Mouse (Mus musculus) kidney, embryonic 16.5 days (tissue): Measurements from ENCODE around the gene Magoh. TPM values are rescaled to one million over a fixed set of nuclear protein-coding genes. Genes with fewer than 3 reads are reported as not detected.

Experiments
- ATAC-seq: fragments of 200-750 bp; cut with Nextera tagmentation; 2 replicates; pipeline ENCODE4 v1.8.0; 2017; ENCODE audit warnings: moderate TSS enrichment; ENCODE audit not compliant: low FRiP score, low TSS enrichment
- H3K27ac ChIP-seq: fragments of 300-500 bp; sonication (generic); 2 replicates; pipeline ENCODE4 v1.5.1; 2014; ENCODE audit warnings: low read length
- H3K27me3 ChIP-seq: fragments of 300-500 bp; sonication (generic); 2 replicates; pipeline ENCODE4 v1.6.1; 2014; ENCODE audit warnings: low read length, control low read depth, mixed read lengths; ENCODE audit not compliant: insufficient read depth
- H3K36me3 ChIP-seq: fragments of 300-500 bp; sonication (generic); 2 replicates; pipeline ENCODE4 v1.6.1; 2014; ENCODE audit warnings: low read length, control low read depth, mixed read lengths; ENCODE audit not compliant: insufficient read depth
- H3K4me1 ChIP-seq: fragments of 300-500 bp; sonication (generic); 2 replicates; pipeline ENCODE4 v1.6.1; 2014; ENCODE audit warnings: low read length, control low read depth, mixed read lengths; ENCODE audit not compliant: insufficient read depth
- H3K4me2 ChIP-seq: fragments of 300-500 bp; sonication (generic); replicated peaks from 2 replicates; pipeline ENCODE4 v1.6.1; 2014; ENCODE audit warnings: low read depth, low read length
- H3K4me3 ChIP-seq: fragments of 300-500 bp; sonication (generic); 2 replicates; pipeline ENCODE4 v1.5.1; 2014; ENCODE audit warnings: mild to moderate bottlenecking, low read length
- H3K9ac ChIP-seq: fragments of 300-500 bp; sonication (generic); replicated peaks from 2 replicates; pipeline ENCODE4 v1.6.1; 2014; ENCODE audit warnings: low read length
- H3K9me3 ChIP-seq: fragments of 300-500 bp; sonication (generic); 2 replicates; pipeline ENCODE4 v1.6.1; 2016; ENCODE audit warnings: low read length, control low read depth
- WGBS: fragments of 180-500 bp; shearing (Covaris S2); extraction: QIAGEN DNeasy Blood & Tissue Kit; methylation state at CpG from one replicate; pipeline ENCODE4 v1.1.7; 2014; 5-methylcytosine and 5-hydroxymethylcytosine counted together
- polyA plus RNA-seq: library from polyadenylated mRNA; unstranded; fragments of >200 nt; fragmentation: Nextera tagmentation; extraction: Ambion mirVana; gene quantifications from 2 replicates; pipeline ENCODE4 v1.2.1, GENCODE M21; 2015

The Magoh gene
- polyA plus RNA-seq, 1 experiment from 2014 or later = 158 TPM

- Histone ChIP-seq H3K4me1 (peaks cover 15% of the 10 kb centered on the region), H3K27ac (no peak overlapping the region), H3K4me3 (no peak overlapping the region), H3K27me3 (no peaks in the 10 kb centered on the region), H3K4me2 (no peak overlapping the region), H3K36me3 (peaks cover 46% of the 10 kb centered on the region), H3K9me3 (no peaks in the 10 kb centered on the region), H3K9ac (no peak overlapping the region)
- WGBS = 86% methylated on average over 1 of the region's 1 CpGs
- no peak for ATAC-seq
Measured at GRCm38 (mm10) chr4:107881631-107882030, 2.1 kb downstream of the Magoh start.

- Histone ChIP-seq H3K4me3 (no peak overlapping the region), H3K27ac (no peak overlapping the region), H3K9ac (no peak overlapping the region), H3K4me2 (no peak overlapping the region), H3K9me3 (no peaks in the 10 kb centered on the region), H3K36me3 (peaks cover 48% of the 10 kb centered on the region), H3K27me3 (no peaks in the 10 kb centered on the region), H3K4me1 (peaks cover 13% of the 10 kb centered on the region)
- no peak for ATAC-seq
- WGBS = 83% methylated on average over 7 of the region's 7 CpGs
Measured at GRCm38 (mm10) chr4:107886371-107886770, 6.8 kb downstream of the Magoh start.

GRCm38 (mm10) chr4:107889385-107889730 is 9.8 kb downstream of the Magoh start:
- peak overlapping the region; percentile 78 for H3K27ac ChIP-seq
- no peaks in the 10 kb centered on the region for H3K9me3 ChIP-seq
- WGBS = 0% methylated on average over 12 of the region's 12 CpGs
- peaks cover 13% of the 10 kb centered on the region for H3K4me1 ChIP-seq
- H3K36me3 ChIP-seq = peaks cover 42% of the 10 kb centered on the region
- H3K4me3 ChIP-seq = peak overlapping the region; percentile 57
- ATAC-seq = peak; percentile 20
- peak overlapping the region; percentile 66 for H3K9ac ChIP-seq
- no peaks in the 10 kb centered on the region for H3K27me3 ChIP-seq
- peak overlapping the region; percentile 90 for H3K4me2 ChIP-seq

- peak within 1 kb of the TSS; percentile 90 for H3K4me2 ChIP-seq
- H3K4me3 ChIP-seq = peak within 1 kb of the TSS; percentile 57
- H3K4me1 ChIP-seq = peaks cover 13% of the 10 kb centered on the region
- H3K36me3 ChIP-seq = peaks cover 42% of the 10 kb centered on the region
- no peaks in the 10 kb centered on the region for H3K27me3 ChIP-seq
- peak within 1 kb of the TSS; percentile 88 for H3K27ac ChIP-seq
- peak within 1 kb of the TSS; percentile 66 for H3K9ac ChIP-seq
- peak; percentile 94 for ATAC-seq
- H3K9me3 ChIP-seq = no peaks in the 10 kb centered on the region
- WGBS = under 1% methylated on average over 48 of the region's 48 CpGs
Measured at GRCm38 (mm10) chr4:107889731-107890432, 10.3 kb downstream of the Magoh start, which contains the start of gene 0610037L13Rik. TSS of gene 0610037L13Rik (plus strand) at chr4:107889813.

DNA sequence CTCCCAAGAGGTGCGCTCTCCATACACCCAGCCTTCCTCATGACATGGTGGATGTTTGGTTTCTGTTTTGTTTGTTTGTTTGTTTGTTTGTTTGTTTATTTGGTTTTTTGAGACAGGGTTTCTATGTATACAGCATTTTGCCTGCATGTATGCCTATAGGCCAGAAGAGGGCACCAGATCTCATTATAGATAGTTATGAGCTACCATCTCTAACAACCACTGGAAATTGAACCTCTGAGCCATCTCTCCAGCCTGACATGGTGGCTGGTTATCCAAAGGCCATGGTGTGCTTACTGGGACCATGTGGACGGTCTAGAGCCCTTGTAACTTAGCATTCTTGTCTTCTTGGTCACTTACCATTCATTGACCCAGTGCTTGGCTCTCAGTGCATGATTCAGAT is 13.1 kb downstream of the Magoh start:
- H3K36me3 ChIP-seq = peaks cover 35% of the 10 kb centered on the region
- no peak overlapping the region for H3K27ac ChIP-seq
- ATAC-seq = no peak
- H3K27me3 ChIP-seq = no peaks in the 10 kb centered on the region
- peaks cover 13% of the 10 kb centered on the region for H3K4me1 ChIP-seq
- no peak overlapping the region for H3K4me2 ChIP-seq
- 81% methylated on average over 2 of the region's 2 CpGs for WGBS
- no peak overlapping the region for H3K9ac ChIP-seq
- no peaks in the 10 kb centered on the region for H3K9me3 ChIP-seq
- H3K4me3 ChIP-seq = no peak overlapping the region

DNA sequence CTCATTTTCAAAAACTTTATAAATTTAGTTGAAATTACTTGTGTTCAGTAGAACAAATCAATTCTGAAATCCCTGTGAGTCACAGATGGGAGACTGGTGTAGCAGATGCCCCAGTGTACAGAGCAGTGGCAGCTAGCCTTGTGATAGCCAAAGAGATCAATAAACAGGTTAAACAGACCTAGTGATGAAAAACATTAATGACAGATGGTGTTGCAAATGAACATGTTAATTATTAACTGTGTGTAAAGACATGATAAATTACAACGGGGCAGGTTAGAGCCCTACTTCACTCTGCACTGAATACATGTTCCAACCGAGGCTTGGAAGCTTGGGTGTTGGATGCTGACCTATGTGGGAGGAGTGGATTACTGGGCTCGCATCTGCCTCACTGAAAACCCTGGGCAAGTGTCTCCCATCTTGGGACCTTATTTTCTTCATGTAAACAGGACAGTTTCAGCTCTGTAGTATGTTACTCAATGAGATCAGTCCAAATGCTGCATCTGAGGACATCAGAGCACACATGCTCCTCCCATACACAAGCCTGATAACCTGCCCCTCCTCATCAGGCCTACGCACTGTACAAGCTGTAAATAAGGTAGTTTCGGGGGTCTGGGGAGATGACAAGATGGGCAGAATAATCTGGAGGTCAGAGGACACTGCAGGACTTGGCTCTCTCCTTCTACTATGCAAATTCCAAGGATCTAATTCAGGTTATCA is 19.8 kb downstream of the Magoh start:
- 78% methylated on average over 5 of the region's 5 CpGs for WGBS
- no peak overlapping the region for H3K27ac ChIP-seq
- H3K36me3 ChIP-seq = peaks cover 47% of the 10 kb centered on the region

DNA sequence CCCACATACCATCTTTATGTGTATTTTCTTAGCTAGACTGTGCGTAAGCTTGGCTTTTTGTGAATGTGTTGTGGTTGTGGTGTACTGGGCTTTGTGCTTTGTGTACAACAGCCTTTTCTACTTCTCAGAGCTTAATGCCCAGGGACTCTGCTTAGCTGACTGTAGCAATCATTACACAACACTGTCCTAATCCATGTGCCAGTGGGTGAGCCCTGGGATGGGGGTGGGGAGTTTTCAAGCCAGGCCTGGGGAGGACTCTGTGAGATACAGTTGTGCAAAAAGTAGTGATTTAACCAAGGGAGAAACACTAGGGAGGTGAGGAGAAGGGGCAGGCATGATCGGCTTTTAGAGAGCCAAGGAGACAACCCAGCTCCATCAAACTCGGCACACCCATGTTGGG is 20.7 kb downstream of the Magoh start:
- peaks cover 50% of the 10 kb centered on the region for H3K36me3 ChIP-seq
- 88% methylated on average over 3 of the region's 3 CpGs for WGBS

More for the DNA sequence above, 19.8 kb downstream of the Magoh start:
- H3K27me3 ChIP-seq = no peaks in the 10 kb centered on the region
- H3K9ac ChIP-seq = no peak overlapping the region
- no peak overlapping the region for H3K4me3 ChIP-seq
- no peaks in the 10 kb centered on the region for H3K9me3 ChIP-seq
- no peak for ATAC-seq
- no peak overlapping the region for H3K4me2 ChIP-seq
- H3K4me1 ChIP-seq = no peaks in the 10 kb centered on the region

DNA sequence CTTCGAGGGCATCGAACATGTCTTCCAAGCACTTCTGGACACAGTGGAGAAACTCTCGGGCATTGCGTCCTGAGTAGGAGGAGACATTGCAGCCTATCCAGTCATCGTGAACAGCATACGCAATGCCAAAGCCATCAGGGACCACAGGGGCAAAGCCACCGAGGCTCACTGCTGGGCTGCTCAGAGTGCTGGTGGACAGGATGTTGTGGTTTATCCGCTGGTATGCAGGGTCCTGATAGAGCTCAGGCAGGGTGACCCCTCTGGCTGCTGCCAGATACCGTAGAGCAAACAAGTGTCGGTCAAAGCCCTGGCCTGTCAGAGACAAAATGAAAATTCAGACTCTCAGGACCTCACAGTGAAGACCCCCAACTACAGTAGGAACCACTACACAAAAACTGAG is 24.7 kb downstream of the Magoh start:
- Histone ChIP-seq H3K4me1 (no peaks in the 10 kb centered on the region), H3K9me3 (no peaks in the 10 kb centered on the region), H3K4me2 (no peak overlapping the region), H3K27me3 (no peaks in the 10 kb centered on the region), H3K4me3 (no peak overlapping the region), H3K9ac (no peak overlapping the region), H3K36me3 (peaks cover 49% of the 10 kb centered on the region), H3K27ac (no peak overlapping the region)
- WGBS = 90% methylated on average over 10 of the region's 10 CpGs
- no peak for ATAC-seq

More for the DNA sequence above, 20.7 kb downstream of the Magoh start:
- no peaks in the 10 kb centered on the region for H3K9me3 ChIP-seq
- no peaks in the 10 kb centered on the region for H3K27me3 ChIP-seq
- H3K4me1 ChIP-seq = no peaks in the 10 kb centered on the region
- no peak overlapping the region for H3K27ac ChIP-seq
- no peak overlapping the region for H3K4me3 ChIP-seq
- H3K9ac ChIP-seq = no peak overlapping the region
- ATAC-seq = no peak
- H3K4me2 ChIP-seq = no peak overlapping the region

DNA sequence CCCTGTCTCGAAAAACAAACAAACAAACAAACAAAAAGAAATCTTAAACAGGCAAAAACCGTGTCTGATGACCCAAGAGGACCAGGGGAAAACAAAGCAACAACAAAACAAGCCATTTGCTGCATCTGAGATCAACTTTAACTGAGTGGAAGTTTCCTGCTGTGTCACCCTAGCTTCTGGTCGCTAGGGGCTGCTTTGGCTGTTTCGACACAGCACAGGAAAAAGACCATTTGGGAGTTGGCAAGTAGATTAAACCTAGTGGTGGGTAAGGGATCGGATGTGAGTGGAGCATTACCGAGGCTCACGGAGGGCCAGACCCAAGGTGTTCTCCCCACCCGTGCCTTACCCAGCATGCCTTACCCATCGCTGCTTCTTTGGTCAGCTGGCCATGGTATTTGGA is 27.0 kb downstream of the Magoh start:
- ATAC-seq = no peak
- no peak overlapping the region for H3K4me3 ChIP-seq
- H3K4me1 ChIP-seq = no peaks in the 10 kb centered on the region
- no peak overlapping the region for H3K4me2 ChIP-seq
- H3K36me3 ChIP-seq = peaks cover 53% of the 10 kb centered on the region
- no peak overlapping the region for H3K9ac ChIP-seq
- WGBS = 91% methylated on average over 9 of the region's 9 CpGs
- no peaks in the 10 kb centered on the region for H3K27me3 ChIP-seq
- H3K27ac ChIP-seq = no peak overlapping the region
- H3K9me3 ChIP-seq = no peaks in the 10 kb centered on the region

DNA sequence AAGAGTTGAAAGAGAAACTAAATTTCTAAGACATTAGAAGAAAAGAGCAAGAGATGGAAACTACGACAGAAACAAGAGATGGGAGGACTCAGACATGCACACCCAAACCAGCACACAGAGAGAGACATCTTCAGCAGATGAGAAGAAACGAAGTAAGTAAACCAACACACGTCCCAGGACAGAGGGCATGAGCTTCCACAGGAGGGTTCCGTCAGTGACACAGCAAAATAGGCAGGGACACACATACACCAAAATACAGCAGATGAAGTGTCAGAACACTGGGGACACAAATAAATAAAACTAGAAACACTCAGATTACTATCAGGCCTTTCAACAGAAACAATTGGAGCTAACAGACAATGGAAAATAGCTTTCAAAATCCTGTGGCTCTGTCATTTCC is 30.5 kb downstream of the Magoh start:
- H3K36me3 ChIP-seq = peaks cover 53% of the 10 kb centered on the region
- no peak overlapping the region for H3K4me3 ChIP-seq
- H3K9ac ChIP-seq = no peak overlapping the region
- ATAC-seq = no peak
- no peaks in the 10 kb centered on the region for H3K27me3 ChIP-seq
- no peaks in the 10 kb centered on the region for H3K4me1 ChIP-seq
- no peaks in the 10 kb centered on the region for H3K9me3 ChIP-seq
- H3K27ac ChIP-seq = no peak overlapping the region
- H3K4me2 ChIP-seq = no peak overlapping the region
- 87% methylated on average over 4 of the region's 4 CpGs for WGBS
